Mouse (Mus musculus) olfactory bulb, adult 2 months (tissue): ENCODE data around the gene Gatad2a.

Experiments used
- CTCF ChIP-seq: fragments of 200-500 bp; IDR thresholded peaks from 2 replicates; pipeline ENCODE4 v1.5.1; 2012; ENCODE audit warnings: low read depth, mild to moderate bottlenecking, low read length, moderate library complexity; ENCODE audit not compliant: insufficient read depth
- POLR2A ChIP-seq: fragments of 200-500 bp; IDR thresholded peaks from 2 replicates; pipeline ENCODE4 v1.6.1; 2012; ENCODE audit warnings: mild to moderate bottlenecking, low read depth, low read length, moderate library complexity; ENCODE audit not compliant: insufficient read depth

GRCm38 (mm10) chr8:69870907-69871306, 125.3 kb downstream of the Gatad2a start:
- no peak for TF ChIP-seq CTCF
- TF ChIP-seq POLR2A: no peak
